ENCODE assay signal across 9 mouse cellular contexts in the genomic region with DNA sequence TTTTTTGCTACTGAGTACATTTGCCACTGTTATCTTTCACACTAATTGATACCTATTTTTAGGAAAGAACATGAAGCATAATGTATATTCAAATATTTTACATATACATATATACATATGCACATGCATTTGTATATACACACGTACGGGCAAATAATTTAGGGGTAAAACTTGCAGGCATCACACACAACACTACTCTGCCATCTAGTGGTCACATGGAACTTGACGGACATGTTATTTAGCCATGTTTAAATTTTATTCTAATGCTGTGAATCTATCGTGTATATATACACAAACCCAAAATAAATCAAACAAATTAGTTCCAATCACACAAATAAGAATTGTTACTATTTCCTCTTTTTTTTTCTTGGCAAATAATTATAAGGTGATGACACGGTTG.
DNase-seq lines count a peak whose midpoint lies in the region; ATAC-seq lines count a peak whose summit lies in the region.
"Had no signal": no experiment of that assay in that cellular context is flagged by ENCODE, and none has a peak within 500 bp of the region (broad histone marks: within the 10 kb centered on the region; RNA-seq: fewer than 3 reads in every experiment).

No protein-coding gene starts in this region.

- H3K27ac ChIP-seq in hindbrain, embryonic 14.5 days = no peak overlapping the region
- H3K27ac ChIP-seq in hindbrain, embryonic 10.5 days = no peak overlapping the region
- H3K27ac ChIP-seq: neural tube, embryonic 13.5 days had no signal

- ATAC-seq in hindbrain, embryonic 14.5 days (ENCODE audit: low FRiP score) = no peak

- no peak overlapping the region for H3K9ac ChIP-seq in hindbrain, embryonic 14.5 days
- H3K9ac ChIP-seq: neural tube, embryonic 13.5 days had no signal

- peak; percentile 81 for DNase-seq in hindbrain, embryonic 14.5 days (ENCODE audit: low spot score)
- DNase-seq in hindbrain, embryonic 10.5 days (ENCODE audit: low spot score) = no peak
- peak; percentile 44 to 53 for DNase-seq in right cerebral cortex, adult 2 months (ENCODE audit: low spot score in 2 of 2)
- no peak for DNase-seq in right cerebral cortex, postnatal 25 days
- peak; percentile 67 for DNase-seq in embryo, embryonic 11 days
- peak; percentile 20 for DNase-seq in retina, postnatal 7 days (ENCODE audit: low read depth, low spot score)
- DNase-seq in urinary bladder, postnatal 10 days (ENCODE audit: low spot score) = no peak
- DNase-seq in neural tube, embryonic 10.5 days (ENCODE audit: extremely low spot score, low spot score) = no peak

- H3K36me3 ChIP-seq in hindbrain, embryonic 14.5 days (replicated peaks; ENCODE audit: control insufficient read depth, insufficient read depth) = no peaks in the 10 kb centered on the region
- no peaks in the 10 kb centered on the region for H3K36me3 ChIP-seq in hindbrain, embryonic 10.5 days
- H3K36me3 ChIP-seq: neural tube, embryonic 13.5 days had no signal

- no peak overlapping the region for H3K4me2 ChIP-seq in hindbrain, embryonic 14.5 days (replicated peaks)
- H3K4me2 ChIP-seq: neural tube, embryonic 13.5 days had no signal

- H3K4me1 ChIP-seq in hindbrain, embryonic 14.5 days (replicated peaks; ENCODE audit: control insufficient read depth, insufficient read depth, low read length) = no peaks in the 10 kb centered on the region
- H3K4me1 ChIP-seq in hindbrain, embryonic 10.5 days (replicated peaks) = no peaks in the 10 kb centered on the region
- H3K4me1 ChIP-seq: neural tube, embryonic 13.5 days had no signal

- H3K27me3 ChIP-seq in hindbrain, embryonic 14.5 days (ENCODE audit: control insufficient read depth, insufficient read depth, low read length) = no peaks in the 10 kb centered on the region
- H3K27me3 ChIP-seq in hindbrain, embryonic 10.5 days (ENCODE audit: insufficient read depth, poor library complexity, severe bottlenecking) = peaks cover 11% of the 10 kb centered on the region; the same call in 1 of the 2 replicates

- WGBS in hindbrain, embryonic 14.5 days = 28% methylated on average over 5 of the region's 5 CpGs
- 49% methylated on average over 5 of the region's 5 CpGs for WGBS in hindbrain, embryonic 10.5 days

- H3K9me3 ChIP-seq in hindbrain, embryonic 14.5 days (ENCODE audit: control insufficient read depth, low read length) = no peaks in the 10 kb centered on the region
- no peaks in the 10 kb centered on the region for H3K9me3 ChIP-seq in hindbrain, embryonic 10.5 days
- H3K9me3 ChIP-seq: neural tube, embryonic 13.5 days had no signal

- H3K4me3 ChIP-seq in hindbrain, embryonic 14.5 days (replicated peaks; ENCODE audit: low read length) = no peak overlapping the region
- no peak overlapping the region for H3K4me3 ChIP-seq in hindbrain, embryonic 10.5 days
- H3K4me3 ChIP-seq: neural tube, embryonic 13.5 days had no signal

Comparison
In these comparisons a context has a peak if more than half of its experiments do, and no peak if none do; other contexts are left out.
1. DNase-seq: peak in hindbrain, embryonic 14.5 days (single experiment), right cerebral cortex, adult 2 months (2 of 2), embryo, embryonic 11 days (single experiment) and retina, postnatal 7 days (single experiment); none in hindbrain, embryonic 10.5 days (single experiment), right cerebral cortex, postnatal 25 days (single experiment), urinary bladder, postnatal 10 days (single experiment) and neural tube, embryonic 10.5 days (single experiment).